Mouse (Mus musculus) cerebellum, adult 11 months (tissue): ENCODE measurements around the gene Prmt2.

Experiments
- DNase-seq: peaks from one replicate; pipeline ENCODE4 v3.0.0; 2022

Gene Prmt2

GRCm38 (mm10) chr10:76217056-76217455, 20.6 kb downstream of the Prmt2 start:
- DNase-seq: no peak

GRCm38 (mm10) chr10:76214161-76214560, 23.5 kb downstream of the Prmt2 start:
- no peak for DNase-seq

GRCm38 (mm10) chr10:76212121-76212520, 25.5 kb downstream of the Prmt2 start:
- no peak for DNase-seq

- no peak for DNase-seq
These were observed 26.9 kb downstream of the Prmt2 start for GRCm38 (mm10) chr10:76210806-76211205.

- no peak for DNase-seq
These were observed 28.4 kb downstream of the Prmt2 start for GRCm38 (mm10) chr10:76209241-76209640.

- DNase-seq: no peak
These were observed 30.3 kb downstream of the Prmt2 start for GRCm38 (mm10) chr10:76207262-76207796.

GRCm38 (mm10) chr10:76203798-76204283, 33.8 kb downstream of the Prmt2 start:
- peak; percentile 33 for DNase-seq

GRCm38 (mm10) chr10:76201978-76202377, 35.7 kb downstream of the Prmt2 start:
- peak; percentile 55 for DNase-seq

- no peak for DNase-seq
These were observed 36.2 kb downstream of the Prmt2 start for GRCm38 (mm10) chr10:76201416-76201815.

GRCm38 (mm10) chr10:76188010-76188409, 49.7 kb downstream of the Prmt2 start:
- DNase-seq: no peak

- DNase-seq: no peak
These were observed 52.4 kb downstream of the Prmt2 start for GRCm38 (mm10) chr10:76185216-76185615.

GRCm38 (mm10) chr10:76174899-76175298, 62.8 kb downstream of the Prmt2 start:
- no peak for DNase-seq

GRCm38 (mm10) chr10:76158009-76158408, 79.7 kb downstream of the Prmt2 start:
- no peak for DNase-seq

GRCm38 (mm10) chr10:76157528-76157927, 80.1 kb downstream of the Prmt2 start:
- DNase-seq: no peak
